Mouse (Mus musculus) embryonic facial prominence, embryonic 14.5 days (tissue): ENCODE results near the gene Mknk2. TPM values are rescaled to one million over a fixed set of nuclear protein-coding genes. Genes with fewer than 3 reads are reported as not detected.

Experiments
- ATAC-seq: fragments of 200-750 bp; cut with Nextera tagmentation; 2 replicates; pipeline ENCODE4 v1.8.0; 2017; ENCODE audit warnings: low read depth, moderate number of reproducible peaks, moderate TSS enrichment
- DNase-seq: peaks from one replicate; pipeline ENCODE4 v3.0.0-alpha.2; 2015; ENCODE audit warnings: low spot score
- H3K27ac ChIP-seq: fragments of 300-500 bp; sonication (generic); replicated peaks from 2 replicates; pipeline ENCODE4 v1.5.1; 2014; ENCODE audit warnings: low read depth, mild to moderate bottlenecking, low read length, moderate library complexity
- H3K27me3 ChIP-seq: fragments of 300-500 bp; sonication (generic); replicated peaks from 2 replicates; pipeline ENCODE4 v1.6.1; 2014; ENCODE audit warnings: low read length; ENCODE audit not compliant: control insufficient read depth, insufficient read depth
- H3K36me3 ChIP-seq: fragments of 300-500 bp; sonication (generic); 2 replicates; pipeline ENCODE4 v1.6.1; 2014; ENCODE audit warnings: low read length, mixed read lengths; ENCODE audit not compliant: control insufficient read depth, insufficient read depth
- H3K4me1 ChIP-seq: fragments of 300-500 bp; sonication (generic); 2 replicates; pipeline ENCODE4 v1.6.1; 2014; ENCODE audit warnings: antibody characterized with exemption, low read length; ENCODE audit not compliant: control insufficient read depth, insufficient read depth
- H3K4me2 ChIP-seq: fragments of 300-500 bp; sonication (generic); 2 replicates; pipeline ENCODE4 v1.6.1; 2014; ENCODE audit warnings: low read depth, mild to moderate bottlenecking, low read length, moderate library complexity, mixed read lengths
- H3K4me3 ChIP-seq: fragments of 300-500 bp; sonication (generic); 2 replicates; pipeline ENCODE4 v1.5.1; 2014; ENCODE audit warnings: low read depth, mild to moderate bottlenecking, low read length
- H3K9ac ChIP-seq: fragments of 300-500 bp; sonication (generic); 2 replicates; pipeline ENCODE4 v1.6.1; 2014; ENCODE audit warnings: low read depth, mild to moderate bottlenecking, low read length, moderate library complexity, mixed read lengths
- H3K9me3 ChIP-seq: fragments of 300-500 bp; sonication (generic); 2 replicates; pipeline ENCODE4 v1.6.1; 2016; ENCODE audit warnings: low read length; ENCODE audit not compliant: control insufficient read depth
- WGBS: fragments of 180-500 bp; shearing (Covaris S2); extraction: QIAGEN DNeasy Blood & Tissue Kit; methylation state at CpG from one replicate; pipeline ENCODE4 v1.1.7; 2014; 5-methylcytosine and 5-hydroxymethylcytosine counted together
- polyA plus RNA-seq: library from polyadenylated mRNA; unstranded; fragments of >200 nt; fragmentation: Nextera tagmentation; extraction: Ambion mirVana; gene quantifications from 2 replicates; pipeline ENCODE4 v1.2.1, GENCODE M21; 2014

The Mknk2 gene
- polyA plus RNA-seq, 1 experiment from 2014 or later, result 84.6 TPM

GRCm38 (mm10) chr10:80695186-80695585 is 17.3 kb upstream of the Mknk2 start:
- DNase-seq (no peak), ATAC-seq (no peak)
- no peak overlapping the region; the same call in 1 of the 2 replicates for H3K4me2 ChIP-seq
- no peak overlapping the region for H3K4me3 ChIP-seq
- H3K4me1 ChIP-seq, result peaks cover 4% of the 10 kb centered on the region
- no peaks in the 10 kb centered on the region for H3K27me3 ChIP-seq
- H3K9ac ChIP-seq, result no peak overlapping the region
- H3K36me3 ChIP-seq, result peaks cover 42% of the 10 kb centered on the region
- no peaks in the 10 kb centered on the region for H3K9me3 ChIP-seq
- WGBS, result 74% methylated on average over 2 of the region's 2 CpGs
- no peak overlapping the region for H3K27ac ChIP-seq

- peaks cover 50% of the 10 kb centered on the region for H3K36me3 ChIP-seq
- no peaks in the 10 kb centered on the region for H3K27me3 ChIP-seq
- H3K27ac ChIP-seq, result no peak overlapping the region
- no peak overlapping the region for H3K9ac ChIP-seq
- 90% methylated on average over 13 of the region's 13 CpGs for WGBS
- H3K4me3 ChIP-seq, result no peak overlapping the region
- no peaks in the 10 kb centered on the region for H3K4me1 ChIP-seq
- no peak for DNase-seq
- H3K9me3 ChIP-seq, result no peaks in the 10 kb centered on the region
- H3K4me2 ChIP-seq, result no peak overlapping the region
- ATAC-seq, result no peak
Observed at GRCm38 (mm10) chr10:80694159-80694938, 16.4 kb upstream of the Mknk2 start.

DNA sequence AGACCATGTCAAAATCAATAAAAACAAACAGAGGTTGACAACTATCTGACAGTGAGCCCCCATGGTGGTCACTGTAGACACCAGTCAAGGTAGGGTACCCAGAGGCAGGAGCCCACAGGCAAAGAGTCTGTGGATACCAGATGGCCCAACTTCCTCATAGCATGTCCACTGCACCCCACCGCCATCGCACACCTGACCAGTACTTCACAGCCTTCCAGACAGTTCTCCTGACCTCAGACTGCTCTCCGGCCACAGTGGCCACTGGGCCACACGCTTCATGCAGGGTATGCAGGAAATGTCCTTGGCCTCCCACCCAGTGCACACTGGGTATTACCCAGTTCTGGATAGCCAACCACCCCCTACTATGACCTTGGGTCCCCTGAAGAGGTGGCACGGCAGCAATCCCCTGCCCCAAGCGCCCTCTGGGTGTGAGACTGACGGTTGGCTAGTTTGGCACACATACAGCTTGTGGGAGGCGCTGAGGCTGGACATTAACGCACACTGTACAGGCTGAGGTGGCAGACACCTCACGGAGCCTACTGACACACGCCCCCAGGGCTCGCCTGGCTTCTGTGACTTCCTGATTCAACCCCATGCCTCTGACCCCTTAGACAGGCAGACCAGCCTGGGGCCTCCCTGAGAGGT is 15.6 kb upstream of the Mknk2 start:
- no peak for ATAC-seq
- Histone ChIP-seq H3K9me3 (no peaks in the 10 kb centered on the region), H3K27ac (no peak overlapping the region), H3K9ac (peak overlapping the region; percentile 25; the same call in 1 of the 2 replicates), H3K27me3 (no peaks in the 10 kb centered on the region), H3K4me1 (no peaks in the 10 kb centered on the region), H3K4me3 (no peak overlapping the region), H3K4me2 (no peak overlapping the region), H3K36me3 (peaks cover 58% of the 10 kb centered on the region)
- 91% methylated on average over 9 of the region's 12 CpGs for WGBS
- DNase-seq, result no peak

DNA sequence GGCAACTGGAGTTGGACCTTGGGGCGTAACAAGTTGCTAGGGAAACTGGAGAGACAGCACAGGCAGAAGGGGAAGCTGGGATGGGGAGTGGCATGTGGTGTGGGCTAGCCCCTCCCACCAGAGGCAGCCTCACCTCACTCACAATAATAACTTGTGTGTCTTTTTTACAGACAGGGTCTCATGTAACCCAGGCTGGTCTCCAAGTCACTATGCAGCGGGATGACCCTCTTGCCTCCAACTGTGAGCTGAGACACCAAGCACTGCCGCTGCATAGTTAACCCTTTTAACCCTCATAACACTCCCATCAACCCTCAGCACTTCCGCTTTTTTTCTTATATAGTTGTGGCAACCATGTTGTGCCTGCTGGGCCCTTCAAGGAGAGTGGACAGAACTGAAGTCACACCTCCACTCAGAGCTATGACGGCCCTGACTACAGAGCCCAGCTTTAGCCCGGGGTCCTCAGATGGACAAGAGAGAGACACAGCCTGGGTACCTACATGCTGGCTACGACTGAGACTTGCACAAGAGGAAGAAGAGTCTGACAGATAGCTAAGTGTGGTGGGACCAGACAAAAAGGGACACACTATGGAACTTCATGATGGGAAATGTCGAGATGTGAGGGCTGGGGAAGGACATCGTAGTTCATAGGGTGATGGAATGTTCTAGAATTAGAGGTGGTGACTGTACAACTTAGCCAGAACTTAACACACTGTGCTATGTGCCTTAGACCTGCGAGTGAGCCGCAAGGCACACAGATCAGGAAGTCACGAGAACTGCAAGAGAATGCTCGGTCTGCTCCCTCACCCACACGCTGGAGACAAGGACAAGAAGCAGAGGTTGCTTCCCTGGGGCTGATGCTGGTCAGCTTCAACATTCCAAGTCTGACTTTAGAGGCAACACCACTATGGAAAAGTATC is 14.6 kb upstream of the Mknk2 start:
- Histone ChIP-seq H3K4me2 (no peak overlapping the region), H3K9me3 (no peaks in the 10 kb centered on the region), H3K27ac (no peak overlapping the region), H3K4me1 (no peaks in the 10 kb centered on the region), H3K4me3 (no peak overlapping the region), H3K27me3 (no peaks in the 10 kb centered on the region), H3K9ac (0 out of 2 replicates have a peak overlapping the region, but pooled peaks have one; percentile 22), H3K36me3 (peaks cover 53% of the 10 kb centered on the region)
- no peak for DNase-seq
- ATAC-seq, result no peak
- WGBS, result 81% methylated on average over 14 of the region's 14 CpGs

- H3K36me3 ChIP-seq, result peaks cover 71% of the 10 kb centered on the region
- WGBS, result 33% methylated on average over 5 of the region's 5 CpGs
- DNase-seq (peak; percentile 82), ATAC-seq (peak; percentile 82)
- no peak overlapping the region for H3K9ac ChIP-seq
- H3K4me2 ChIP-seq, result no peak overlapping the region
- no peak overlapping the region for H3K4me3 ChIP-seq
- H3K27me3 ChIP-seq, result no peaks in the 10 kb centered on the region
- H3K9me3 ChIP-seq, result no peaks in the 10 kb centered on the region
- no peak overlapping the region for H3K27ac ChIP-seq
- H3K4me1 ChIP-seq, result no peaks in the 10 kb centered on the region
Observed at GRCm38 (mm10) chr10:80687850-80688249, 9.9 kb upstream of the Mknk2 start.

DNA sequence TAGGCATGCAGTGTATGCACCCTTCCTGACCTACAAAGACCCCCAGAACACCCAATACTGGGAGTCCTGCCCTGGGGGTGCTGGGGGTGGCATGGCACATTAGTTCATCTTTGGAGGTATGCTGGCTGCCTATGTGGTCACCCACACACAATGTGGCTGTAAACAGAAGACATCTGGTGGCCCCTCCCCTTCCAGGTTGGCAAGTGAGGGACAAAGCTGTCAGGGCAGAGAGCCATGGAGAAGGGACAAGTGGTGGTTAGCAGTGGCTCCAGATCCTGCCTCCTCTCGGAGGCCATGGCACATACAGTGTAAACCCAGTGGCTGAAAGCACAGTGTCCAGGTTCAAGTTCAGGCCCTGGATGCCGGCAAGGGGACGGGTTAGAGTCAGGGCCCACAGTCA is 8.7 kb upstream of the Mknk2 start:
- no peak for ATAC-seq
- Histone ChIP-seq H3K27ac (no peak overlapping the region), H3K4me1 (no peaks in the 10 kb centered on the region), H3K9me3 (no peaks in the 10 kb centered on the region), H3K36me3 (peaks cover 65% of the 10 kb centered on the region), H3K4me3 (no peak overlapping the region), H3K9ac (no peak overlapping the region), H3K4me2 (no peak overlapping the region), H3K27me3 (no peaks in the 10 kb centered on the region)
- 92% methylated on average over 3 of the region's 3 CpGs for WGBS
- no peak for DNase-seq

DNA sequence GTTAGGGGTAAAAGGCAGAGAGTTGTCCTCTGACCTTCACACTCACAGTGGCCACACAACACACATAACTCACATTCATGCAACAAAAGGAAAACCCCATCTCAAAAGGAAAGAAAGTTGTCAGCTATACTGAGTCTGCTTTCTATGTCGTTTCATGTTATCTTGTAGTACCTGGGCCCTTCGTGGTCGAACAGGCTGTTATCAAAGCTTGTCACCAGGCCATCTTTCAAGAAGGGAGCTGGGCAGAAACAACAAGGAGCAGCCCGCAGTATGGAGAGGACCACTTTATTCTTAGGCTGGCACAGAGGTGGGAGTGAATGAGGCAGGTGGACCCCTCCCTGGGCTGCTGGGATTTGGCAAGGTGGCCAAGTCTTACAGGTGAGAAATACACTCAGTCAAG is 7.1 kb upstream of the Mknk2 start:
- H3K27me3 ChIP-seq, result no peaks in the 10 kb centered on the region
- H3K36me3 ChIP-seq, result peaks cover 49% of the 10 kb centered on the region
- WGBS, result 92% methylated on average over 4 of the region's 4 CpGs
- H3K4me2 ChIP-seq, result no peak overlapping the region
- no peak overlapping the region for H3K4me3 ChIP-seq
- H3K9ac ChIP-seq, result no peak overlapping the region
- H3K27ac ChIP-seq, result no peak overlapping the region
- ATAC-seq (no peak), DNase-seq (no peak)
- no peaks in the 10 kb centered on the region for H3K4me1 ChIP-seq
- H3K9me3 ChIP-seq, result no peaks in the 10 kb centered on the region

DNA sequence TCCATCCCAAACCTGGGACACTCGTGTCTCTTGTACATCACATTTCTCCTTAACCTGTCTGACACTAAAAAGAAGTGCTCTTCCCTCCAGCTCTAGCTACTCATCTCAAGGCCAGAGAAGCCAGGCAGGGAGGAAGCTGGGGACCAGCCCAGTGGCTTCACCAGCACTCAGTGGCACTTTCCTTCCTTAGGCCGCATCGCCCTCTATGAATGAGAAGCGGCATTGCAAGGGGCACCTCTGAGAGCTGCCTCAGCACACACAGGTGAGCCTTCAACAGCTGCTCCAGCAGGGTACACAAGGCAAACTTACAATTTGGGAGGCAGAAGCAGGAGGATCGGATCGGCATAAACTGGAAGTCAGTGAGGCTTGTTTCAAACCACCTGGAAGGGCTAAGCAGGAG is 6.3 kb upstream of the Mknk2 start:
- 63% methylated on average over 5 of the region's 6 CpGs for WGBS
- Histone ChIP-seq H3K27ac (no peak overlapping the region), H3K27me3 (no peaks in the 10 kb centered on the region), H3K4me1 (peaks cover 4% of the 10 kb centered on the region; the same call in 1 of the 2 replicates), H3K9me3 (no peaks in the 10 kb centered on the region), H3K9ac (no peak overlapping the region), H3K36me3 (peaks cover 41% of the 10 kb centered on the region), H3K4me2 (no peak overlapping the region), H3K4me3 (no peak overlapping the region)
- DNase-seq, result peak; percentile 57
- ATAC-seq, result no peak
